Mouse (Mus musculus) stomach, postnatal 0 days (tissue): ENCODE measurements around the gene Spic.

Experiments
- CTCF ChIP-seq: IDR thresholded peaks from 2 replicates; pipeline ENCODE4 v1.5.1; 2016; ENCODE audit warnings: antibody characterized with exemption, low read depth, mild to moderate bottlenecking, moderate library complexity
- EP300 ChIP-seq: optimal IDR thresholded peaks from 2 replicates; pipeline ENCODE3; 2016; ENCODE audit warnings: antibody characterized with exemption

DNA sequence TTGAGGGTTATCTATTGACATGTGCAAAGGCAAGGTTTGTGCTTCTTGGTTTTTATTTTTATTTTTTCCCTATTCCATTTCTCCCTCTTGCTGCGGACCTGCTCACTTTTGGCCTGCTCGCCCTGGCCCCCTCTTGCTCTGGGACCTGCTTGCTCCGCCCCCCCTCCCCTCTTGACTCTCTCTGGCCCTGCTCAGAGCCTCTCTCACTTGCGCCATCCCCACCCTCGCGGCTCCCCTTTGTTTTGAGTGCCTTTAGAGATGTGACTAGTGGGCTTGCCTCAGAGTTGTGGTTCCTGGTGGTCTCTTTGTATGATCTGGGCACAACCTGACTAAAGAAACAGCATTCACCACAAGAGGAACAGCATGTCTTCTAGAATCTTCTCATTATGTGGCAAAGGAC is 16.1 kb upstream of the Spic start:
- TF ChIP-seq CTCF (no peak), EP300 (no peak)
